Mouse (Mus musculus): ENCODE measurements around the gene Map3k21.
A peak's percentile ranks its signal among the peaks of the same experiment; 100 is the strongest.

Map3k21 gene

GRCm38 (mm10) chr8:125910365-125911228 is at the start of gene Map3k21:
Gene Map3k21, plus strand, starts transcription at chr8:125910450.
- DNase-seq (ENCODE audit: extremely low spot score) = peak; percentile 42

DNA sequence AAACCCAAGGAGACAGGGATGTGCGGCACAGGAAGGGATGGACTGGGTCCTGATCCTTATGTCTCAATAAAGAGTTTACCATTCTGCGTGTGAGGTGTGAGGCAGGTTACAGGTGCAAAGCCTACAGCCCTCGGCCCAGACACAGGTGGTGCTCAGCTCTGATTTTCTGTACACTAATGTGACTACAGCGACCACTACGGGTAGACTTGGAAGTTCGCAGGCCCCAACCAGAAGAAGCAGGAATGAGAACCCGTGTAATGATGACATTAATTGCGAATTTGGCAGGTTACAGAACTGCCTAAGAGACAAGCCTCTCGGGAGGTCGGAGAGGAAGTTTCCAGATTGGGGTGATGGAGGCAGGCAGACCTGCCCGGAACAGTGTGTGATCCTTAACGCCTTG is 44.1 kb upstream of the Map3k21 start:
- DNase-seq (ENCODE audit: extremely low spot score) = no peak

GRCm38 (mm10) chr8:125868552-125868951 is 41.7 kb upstream of the Map3k21 start:
- no peak for DNase-seq (ENCODE audit: extremely low spot score)

- DNase-seq (ENCODE audit: extremely low spot score) = no peak
These were observed 40.5 kb upstream of the Map3k21 start for GRCm38 (mm10) chr8:125869739-125870138.

DNA sequence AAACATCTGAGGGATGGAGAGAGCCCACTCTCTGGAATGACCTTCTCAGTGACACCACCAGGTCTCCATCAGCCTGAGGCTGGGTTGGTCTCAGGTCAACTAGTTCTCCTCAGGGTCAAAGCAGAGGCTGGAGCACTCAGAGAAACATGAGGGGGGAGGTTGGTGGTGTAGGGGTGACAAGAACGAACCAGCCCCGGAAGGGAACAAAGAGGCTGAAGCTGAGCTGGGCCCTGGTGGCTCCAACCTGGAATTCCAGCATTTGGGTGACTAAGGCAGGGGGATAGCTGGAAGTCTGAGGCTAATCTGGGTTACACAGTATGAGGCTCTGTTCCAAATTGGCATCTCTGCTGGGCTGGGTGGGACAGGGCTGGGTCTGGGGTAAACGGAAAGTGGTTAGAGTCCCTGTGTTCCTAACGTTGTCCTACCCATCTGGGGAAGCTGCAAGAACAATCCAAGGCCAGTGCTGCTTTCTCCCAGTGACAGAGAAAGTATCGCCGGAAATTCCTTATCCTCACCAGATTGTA is 40.0 kb upstream of the Map3k21 start:
- no peak for DNase-seq (ENCODE audit: extremely low spot score)

GRCm38 (mm10) chr8:125870821-125871321 is 39.4 kb upstream of the Map3k21 start:
- peak; percentile 86 for DNase-seq (ENCODE audit: extremely low spot score)

- no peak for DNase-seq (ENCODE audit: extremely low spot score)
These were observed 37.6 kb upstream of the Map3k21 start for GRCm38 (mm10) chr8:125872501-125873249.

GRCm38 (mm10) chr8:125873250-125873534 is 37.1 kb upstream of the Map3k21 start:
- DNase-seq (ENCODE audit: extremely low spot score) = no peak

- no peak for DNase-seq (ENCODE audit: extremely low spot score)
These were observed 29.8 kb upstream of the Map3k21 start for GRCm38 (mm10) chr8:125880447-125880846.

DNA sequence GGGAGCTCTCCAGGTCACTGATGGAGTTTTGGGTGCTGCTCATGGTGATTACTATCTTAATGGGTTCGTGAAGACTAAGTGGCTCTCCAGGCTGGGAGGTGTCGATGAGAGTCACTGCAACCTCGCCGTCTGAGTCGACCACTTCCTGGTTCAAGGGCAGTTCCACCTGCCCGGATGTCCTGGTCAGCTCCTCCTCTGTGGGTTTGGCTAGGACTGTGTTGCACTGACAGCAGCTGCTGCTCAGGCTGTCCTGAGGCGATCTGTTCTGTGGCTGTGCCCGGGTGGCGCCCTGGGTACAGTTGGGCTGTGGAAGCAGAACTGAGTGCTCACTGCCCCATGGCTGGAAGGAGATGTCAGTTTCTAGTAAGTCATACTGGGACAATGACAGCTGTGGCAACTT is 22.7 kb upstream of the Map3k21 start:
- DNase-seq (ENCODE audit: extremely low spot score) = no peak

GRCm38 (mm10) chr8:125889920-125890319 is 20.3 kb upstream of the Map3k21 start:
- no peak for DNase-seq (ENCODE audit: extremely low spot score)

GRCm38 (mm10) chr8:125897388-125897787 is 12.9 kb upstream of the Map3k21 start:
- no peak for DNase-seq (ENCODE audit: extremely low spot score)

- no peak for DNase-seq (ENCODE audit: extremely low spot score)
These were observed 12.1 kb upstream of the Map3k21 start, which contains the start of gene Pcnx2 for GRCm38 (mm10) chr8:125897868-125898788. Gene Pcnx2, minus strand, starts transcription at chr8:125898317.

DNA sequence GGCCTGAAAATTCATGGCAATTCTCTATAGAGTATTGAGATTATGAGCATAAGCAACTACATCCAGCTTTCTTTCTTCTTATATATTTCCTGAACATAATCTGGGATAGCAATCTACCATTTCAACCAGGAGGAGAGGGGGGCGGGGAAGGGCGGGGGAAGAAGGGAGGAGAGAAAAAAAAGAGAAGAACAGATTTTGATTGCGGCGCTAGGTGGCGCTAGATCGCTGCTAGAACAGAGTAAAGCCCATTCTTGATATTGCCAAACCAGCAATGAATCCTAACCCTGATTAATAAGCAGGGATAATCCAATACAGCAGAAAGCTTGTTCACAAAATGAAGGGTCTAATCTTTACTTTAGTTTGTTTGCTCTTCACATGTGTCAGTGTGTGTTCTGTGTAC is 11.4 kb upstream of the Map3k21 start:
- DNase-seq (ENCODE audit: extremely low spot score) = peak; percentile 62

GRCm38 (mm10) chr8:125901167-125901566 is 9.1 kb upstream of the Map3k21 start:
- DNase-seq (ENCODE audit: extremely low spot score) = no peak

DNA sequence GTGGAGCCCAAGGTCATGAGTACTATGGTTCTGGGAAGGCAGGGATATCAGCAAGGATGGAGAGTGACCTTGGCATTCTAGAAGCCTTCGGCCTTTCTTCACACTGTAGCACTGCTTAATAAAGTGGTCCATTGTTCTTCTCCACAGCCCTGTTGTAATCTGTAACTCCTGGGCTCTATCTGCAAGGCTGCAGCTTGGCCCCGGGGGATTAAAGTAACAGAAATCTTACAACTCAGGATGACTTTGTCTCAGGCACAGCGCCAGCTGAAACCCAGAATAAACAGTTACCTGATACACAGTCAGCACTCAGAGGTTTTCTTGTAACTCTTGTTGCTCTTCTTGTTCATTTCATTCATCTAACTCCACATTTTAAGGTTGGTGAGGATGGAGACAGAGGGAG is 7.7 kb upstream of the Map3k21 start:
- DNase-seq (ENCODE audit: extremely low spot score) = no peak

DNA sequence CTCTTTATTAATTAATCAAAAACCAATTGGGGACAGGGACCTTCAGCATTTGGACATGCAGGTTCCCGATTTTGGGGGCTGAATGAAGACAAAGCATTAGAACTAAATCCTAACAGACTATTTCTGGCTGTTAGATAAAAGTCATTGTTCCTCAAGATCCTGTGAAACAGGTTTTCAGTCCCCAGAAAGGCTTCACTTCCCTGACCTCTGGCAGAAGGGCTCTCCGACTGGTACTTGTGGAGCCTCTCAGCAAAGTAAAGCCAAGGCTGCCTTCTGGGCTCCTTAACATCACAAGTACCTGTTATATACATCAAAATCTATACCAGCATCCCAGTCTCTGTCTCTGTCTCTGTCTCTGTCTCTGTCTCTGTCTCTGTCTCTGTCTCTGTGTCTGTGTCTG is 4.9 kb upstream of the Map3k21 start:
- no peak for DNase-seq (ENCODE audit: extremely low spot score)

DNA sequence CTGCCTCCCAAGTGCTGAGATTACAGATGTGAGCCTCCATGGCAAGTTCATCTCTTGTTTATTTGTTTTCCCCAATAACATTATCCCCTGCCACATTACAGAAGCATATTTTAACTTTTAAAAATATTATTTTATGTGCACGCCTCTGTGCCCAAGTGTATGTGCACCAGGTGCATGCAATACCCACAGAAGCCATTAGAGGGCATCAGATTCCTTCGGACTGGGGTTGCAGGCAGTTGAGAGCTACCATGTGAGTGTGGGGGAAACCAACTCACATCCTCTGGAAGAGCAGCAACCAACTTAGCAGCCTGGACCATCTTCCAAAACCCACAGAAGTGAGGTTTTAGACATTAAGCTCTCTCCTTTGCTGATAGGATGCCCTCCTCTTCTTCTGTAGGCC is 2.9 kb upstream of the Map3k21 start:
- DNase-seq (ENCODE audit: extremely low spot score) = no peak

- DNase-seq (ENCODE audit: extremely low spot score) = peak; percentile 15
These were observed 437 bp upstream of the Map3k21 start for GRCm38 (mm10) chr8:125909661-125910364.

GRCm38 (mm10) chr8:125911229-125911580 is 955 bp downstream of the Map3k21 start:
- DNase-seq (ENCODE audit: extremely low spot score) = no peak

DNA sequence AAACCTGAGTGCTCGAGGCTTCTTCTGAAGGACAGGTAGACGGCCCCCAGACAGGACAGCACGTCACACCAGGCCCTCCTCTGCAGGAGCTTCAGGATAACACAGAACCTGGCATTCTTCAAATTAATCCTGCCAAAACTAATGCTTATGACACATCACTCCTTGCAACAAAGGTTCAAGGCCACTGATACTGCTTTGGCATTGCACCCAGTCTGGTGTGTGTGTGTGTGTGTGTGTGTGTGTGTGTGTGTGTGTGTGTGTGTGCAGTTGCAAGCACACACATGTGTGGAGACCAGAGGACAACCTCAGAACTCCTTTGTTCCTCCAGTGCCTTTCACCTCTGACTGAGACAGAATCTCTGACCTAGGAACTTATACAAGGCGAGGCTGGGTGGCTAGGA is 3.0 kb downstream of the Map3k21 start:
- DNase-seq (ENCODE audit: extremely low spot score) = no peak

Data from embryo, embryonic 9.5 days (tissue).